Mouse (Mus musculus): ENCODE measurements at regions not wholly inside any gene's neighbourhood (a gene's known extent, or its start where the extent isn't known, plus 50 kb on each side); places are given as distances from the start of the nearest gene placed in this dataset.

DNA sequence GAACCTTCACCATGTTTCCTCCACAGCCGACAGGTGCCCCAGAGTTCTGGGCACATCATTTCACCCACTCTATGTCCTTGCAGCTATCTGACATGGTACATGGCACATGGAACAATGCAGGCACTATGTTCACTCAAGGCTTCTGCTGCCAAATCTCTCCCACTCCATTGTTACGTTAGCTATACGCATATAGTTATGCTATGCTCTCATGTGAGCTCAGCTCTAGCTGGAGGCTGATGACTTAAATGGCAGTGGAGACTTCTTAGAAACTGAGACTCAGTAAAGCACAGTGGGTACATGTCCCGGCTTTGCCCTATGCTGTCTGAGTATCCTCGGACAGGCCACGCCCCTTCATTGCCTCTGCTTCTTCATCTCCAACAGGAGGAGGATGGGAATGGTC lies 91.0 kb downstream of the Axin2 start:
- no peaks in the 10 kb centered on the region for H3K9me3 ChIP-seq (ENCODE audit: low read length)
- H3K4me1 ChIP-seq (ENCODE audit: insufficient read depth, low read length) = no peaks in the 10 kb centered on the region
- H3K9ac ChIP-seq (replicated peaks; ENCODE audit: low read length) = no peak overlapping the region
- no peak overlapping the region for H3K4me3 ChIP-seq (ENCODE audit: low read length)
- no peak overlapping the region for H3K4me2 ChIP-seq (replicated peaks; ENCODE audit: low read depth, low read length)
- no peaks in the 10 kb centered on the region for H3K36me3 ChIP-seq (ENCODE audit: insufficient read depth, low read length)
- ATAC-seq (ENCODE audit: low FRiP score, low TSS enrichment) = no peak
- WGBS = 94% methylated on average over 6 of the region's 6 CpGs
- no peaks in the 10 kb centered on the region for H3K27me3 ChIP-seq (ENCODE audit: insufficient read depth, low read length)
- no peak overlapping the region for H3K27ac ChIP-seq (ENCODE audit: low read length)

DNA sequence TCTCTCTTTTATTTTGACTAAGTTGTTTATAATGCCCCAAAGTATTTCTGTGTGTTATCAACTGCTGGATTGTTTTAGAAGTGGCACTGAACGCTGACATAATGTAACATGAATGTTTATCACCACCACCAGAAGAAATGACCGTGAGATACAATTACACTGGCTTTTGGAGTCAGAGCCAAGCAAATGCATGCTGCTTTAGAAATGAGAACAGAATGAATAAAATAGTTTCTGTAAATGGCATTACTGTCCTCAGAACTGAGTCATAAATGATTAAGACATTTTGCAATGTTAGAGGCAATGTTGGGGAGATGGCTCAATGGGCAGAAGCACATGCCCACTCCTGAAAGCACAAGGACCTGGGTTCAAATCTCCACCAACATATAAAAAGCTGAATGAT lies 88.7 kb downstream of the Axin2 start:
- Histone ChIP-seq H3K4me3 (ENCODE audit: low read length) (no peak overlapping the region), H3K36me3 (ENCODE audit: insufficient read depth, low read length) (no peaks in the 10 kb centered on the region), H3K27ac (ENCODE audit: low read length) (no peak overlapping the region), H3K9ac (replicated peaks; ENCODE audit: low read length) (no peak overlapping the region), H3K27me3 (ENCODE audit: insufficient read depth, low read length) (no peaks in the 10 kb centered on the region), H3K9me3 (ENCODE audit: low read length) (no peaks in the 10 kb centered on the region), H3K4me2 (replicated peaks; ENCODE audit: low read depth, low read length) (no peak overlapping the region), H3K4me1 (ENCODE audit: insufficient read depth, low read length) (no peaks in the 10 kb centered on the region)
- ATAC-seq (ENCODE audit: low FRiP score, low TSS enrichment) = no peak
- 63% methylated on average over 2 of the region's 2 CpGs for WGBS

DNA sequence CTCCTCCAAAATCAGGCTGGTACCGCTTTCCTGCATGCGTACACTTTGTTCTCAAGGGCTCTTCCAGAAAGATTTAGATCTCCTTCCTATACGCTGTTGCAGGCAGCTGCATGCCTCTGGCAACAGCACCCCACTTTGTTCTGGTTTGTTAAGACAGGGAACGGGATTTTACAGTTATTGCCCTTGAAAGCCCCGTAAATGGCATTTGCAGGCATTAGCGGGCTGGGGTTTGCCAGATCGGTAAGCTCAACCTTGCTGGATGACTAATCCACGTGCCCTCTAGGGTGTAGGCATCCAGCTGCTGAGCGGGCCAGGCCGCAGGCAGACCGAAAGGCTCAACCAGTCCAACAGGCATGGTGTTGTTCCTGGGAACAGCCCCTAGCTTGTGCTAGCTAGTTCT lies 85.5 kb downstream of the Axin2 start:
- no peak for ATAC-seq (ENCODE audit: low FRiP score, low TSS enrichment)
- H3K36me3 ChIP-seq (ENCODE audit: insufficient read depth, low read length) = no peaks in the 10 kb centered on the region

More for the DNA sequence above, 85.5 kb downstream of the Axin2 start:
- H3K4me2 ChIP-seq (replicated peaks; ENCODE audit: low read depth, low read length) = no peak overlapping the region
- WGBS = 78% methylated on average over 11 of the region's 11 CpGs
- H3K27me3 ChIP-seq (ENCODE audit: insufficient read depth, low read length) = no peaks in the 10 kb centered on the region
- no peak overlapping the region for H3K9ac ChIP-seq (replicated peaks; ENCODE audit: low read length)
- peaks cover 5% of the 10 kb centered on the region for H3K9me3 ChIP-seq (ENCODE audit: low read length)
- no peak overlapping the region for H3K4me3 ChIP-seq (ENCODE audit: low read length)
- H3K4me1 ChIP-seq (ENCODE audit: insufficient read depth, low read length) = no peaks in the 10 kb centered on the region
- no peak overlapping the region for H3K27ac ChIP-seq (ENCODE audit: low read length)
